Mouse (Mus musculus): ENCODE measurements around the gene Psmb5. TPM values are rescaled to one million over a fixed set of nuclear protein-coding genes. Genes with fewer than 3 reads are reported as not detected.
A peak's percentile ranks its signal among the peaks of the same experiment; 100 is the strongest.

The Psmb5 gene
- total RNA-seq (2021) (100 to 1,000 TPM; 317 to 332 TPM), polyA plus RNA-seq (2012; rRNA removed) (267 and 322 TPM in 2 replicates)
- long read RNA-seq, transcript Psmb5-201 (3 exons, 899 nt): major isoform, 252 of 263 reads
- long read RNA-seq, partial matches to known transcripts: 6 of 263 reads
- long read RNA-seq, other reads (novel, unspliced or antisense): 5 of 263 reads

- DNase-seq: peak; percentile 90
Observed at GRCm38 (mm10) chr14:54617897-54618365, at the start of gene Psmb5. Gene Psmb5, minus strand, starts transcription at chr14:54618022.

GRCm38 (mm10) chr14:54664477-54665222 lies 46.8 kb upstream of the Psmb5 start:
- no peak for DNase-seq

- DNase-seq: no peak
Observed at GRCm38 (mm10) chr14:54660009-54660408, 42.2 kb upstream of the Psmb5 start.

- peak; percentile 94 for DNase-seq
Observed at GRCm38 (mm10) chr14:54653496-54653895, 35.7 kb upstream of the Psmb5 start.

GRCm38 (mm10) chr14:54652787-54653186 lies 35.0 kb upstream of the Psmb5 start:
- DNase-seq: no peak

GRCm38 (mm10) chr14:54651556-54651955 lies 33.7 kb upstream of the Psmb5 start:
- DNase-seq: no peak

- DNase-seq: peak; percentile 86
Observed at GRCm38 (mm10) chr14:54650621-54651454, 33.0 kb upstream of the Psmb5 start.

- DNase-seq: no peak
Observed at GRCm38 (mm10) chr14:54647900-54648299, 30.1 kb upstream of the Psmb5 start.

GRCm38 (mm10) chr14:54646898-54647636 lies 29.2 kb upstream of the Psmb5 start:
- no peak for DNase-seq

GRCm38 (mm10) chr14:54646455-54646854 lies 28.6 kb upstream of the Psmb5 start:
- DNase-seq: no peak

GRCm38 (mm10) chr14:54644294-54644693 lies 26.5 kb upstream of the Psmb5 start:
- DNase-seq: peak; percentile 61

GRCm38 (mm10) chr14:54643011-54643410 lies 25.2 kb upstream of the Psmb5 start:
- no peak for DNase-seq

GRCm38 (mm10) chr14:54642224-54642944 lies 24.6 kb upstream of the Psmb5 start:
- DNase-seq: no peak

GRCm38 (mm10) chr14:54641305-54641969 lies 23.6 kb upstream of the Psmb5 start, which contains the start of gene Cdh24:
Gene Cdh24, minus strand, starts transcription at chr14:54641364.
- DNase-seq: peak; percentile 95

- DNase-seq: no peak
Observed at GRCm38 (mm10) chr14:54640946-54641304, 23.1 kb upstream of the Psmb5 start, which contains the start of gene Gm17606. Gene Gm17606, plus strand, starts transcription at chr14:54640952.

GRCm38 (mm10) chr14:54640121-54640520 lies 22.3 kb upstream of the Psmb5 start:
- DNase-seq: no peak

GRCm38 (mm10) chr14:54638210-54638609 lies 20.4 kb upstream of the Psmb5 start:
- no peak for DNase-seq

GRCm38 (mm10) chr14:54636954-54637353 lies 19.1 kb upstream of the Psmb5 start:
- DNase-seq: no peak

- DNase-seq: no peak
Observed at GRCm38 (mm10) chr14:54634182-54634581, 16.4 kb upstream of the Psmb5 start.

GRCm38 (mm10) chr14:54632252-54632651 lies 14.4 kb upstream of the Psmb5 start:
- DNase-seq: no peak

- no peak for DNase-seq
Observed at GRCm38 (mm10) chr14:54631240-54631599, 13.4 kb upstream of the Psmb5 start.
